Mouse (Mus musculus): ENCODE measurements around the gene Trpm2. TPM values are rescaled to one million over a fixed set of nuclear protein-coding genes. Genes with fewer than 3 reads are reported as not detected.
A peak's percentile ranks its signal among the peaks of the same experiment; 100 is the strongest.
"Not testable (repeated sequence)": the region's sequence is repeated elsewhere in the genome, so short reads cannot be mapped to it uniquely, and the experiment has no call there.

Gene Trpm2
- under 1 TPM in 2 of 4 experiments, not detected in 2; 0.07 to 0.20 TPM for total RNA-seq (2022)

GRCm38 (mm10) chr10:77970481-77970880, at the start of gene Trpm2:
Gene Trpm2, minus strand, starts transcription at chr10:77970563.
- no peak for DNase-seq (ENCODE audit: low spot score in 2 of 2)

- DNase-seq (ENCODE audit: low spot score in 2 of 2): not testable (repeated sequence)
Observed at GRCm38 (mm10) chr10:78019984-78020383, 49.6 kb upstream of the Trpm2 start.

GRCm38 (mm10) chr10:78019291-78019690, 48.9 kb upstream of the Trpm2 start:
- DNase-seq (ENCODE audit: low spot score in 2 of 2): no peak

GRCm38 (mm10) chr10:78018797-78019203, 48.4 kb upstream of the Trpm2 start:
- DNase-seq (ENCODE audit: low spot score in 2 of 2): peak; percentile 20 to 32

DNA sequence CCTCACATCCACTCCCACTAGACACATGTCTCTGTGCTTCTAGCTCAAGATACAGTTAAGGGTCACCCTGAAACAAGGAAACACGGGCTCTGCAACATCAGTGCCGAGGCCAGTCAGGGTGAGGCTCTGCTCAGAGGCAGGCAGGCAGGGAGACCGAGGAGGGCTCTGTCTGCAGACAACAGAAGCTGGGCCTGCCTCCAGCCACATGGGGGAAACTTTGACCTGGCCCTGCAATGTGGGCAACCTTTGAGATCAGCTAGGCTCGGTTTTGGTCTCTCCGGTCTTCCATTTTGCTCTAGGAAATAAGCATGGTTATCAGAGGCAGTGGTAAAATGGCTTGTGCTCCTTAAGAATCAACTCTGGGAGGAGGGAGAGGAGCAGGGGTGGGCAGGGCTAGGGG, 46.0 kb upstream of the Trpm2 start:
- no peak for DNase-seq (ENCODE audit: low spot score in 2 of 2)

DNA sequence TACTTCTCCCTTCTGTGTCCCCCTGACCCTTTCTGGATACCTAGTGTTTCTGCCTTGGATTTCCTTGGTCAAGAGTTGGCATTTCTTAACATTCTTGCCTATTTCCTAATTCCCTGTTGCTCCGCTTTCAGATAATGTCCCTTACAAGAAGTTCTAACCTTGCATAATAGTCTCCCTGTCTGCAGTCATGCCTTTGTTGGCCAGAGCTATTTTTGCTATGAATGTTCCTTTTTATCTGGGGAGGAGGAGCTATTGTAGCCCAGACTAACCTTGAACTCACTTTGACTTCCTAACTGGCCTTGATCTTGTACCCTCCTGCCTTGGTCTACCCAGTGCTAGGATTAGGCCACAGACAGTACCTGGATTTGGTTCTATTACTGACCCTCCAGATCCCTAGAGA, 45.1 kb upstream of the Trpm2 start:
- no peak for DNase-seq (ENCODE audit: low spot score in 2 of 2)

GRCm38 (mm10) chr10:78012661-78013495, 42.5 kb upstream of the Trpm2 start:
- DNase-seq (ENCODE audit: low spot score in 2 of 2): no peak

GRCm38 (mm10) chr10:78011116-78011515, 40.8 kb upstream of the Trpm2 start:
- not testable (repeated sequence) for DNase-seq (ENCODE audit: low spot score in 2 of 2)

GRCm38 (mm10) chr10:78010335-78010734, 40.0 kb upstream of the Trpm2 start:
- no peak for DNase-seq (ENCODE audit: low spot score in 2 of 2)

DNA sequence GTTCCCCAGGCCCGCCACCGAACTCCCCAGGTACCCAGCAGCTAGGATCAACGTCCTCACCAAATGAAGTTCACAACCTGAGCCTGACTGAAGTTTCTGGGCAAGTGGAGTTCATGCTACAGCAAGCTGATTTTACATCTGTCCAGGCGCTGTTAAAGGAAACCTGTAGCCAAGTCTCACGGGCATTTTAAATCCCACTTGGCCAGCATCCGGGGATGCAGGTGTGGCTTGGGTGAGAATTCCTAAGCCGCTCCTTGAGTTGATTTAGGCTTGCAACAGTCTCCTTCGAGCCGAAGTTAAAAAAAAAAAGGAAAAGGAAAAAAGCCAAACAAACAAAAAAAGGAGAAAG, 39.6 kb upstream of the Trpm2 start, which contains the start of gene Pfkl:
Pfkl (minus strand) TSS at position 139 of the 349 bp plus-strand sequence.
- DNase-seq (ENCODE audit: low spot score in 2 of 2): no peak

GRCm38 (mm10) chr10:78009184-78009944, 39.0 kb upstream of the Trpm2 start:
- DNase-seq (ENCODE audit: low spot score in 2 of 2): peak; percentile 91 to 93

DNA sequence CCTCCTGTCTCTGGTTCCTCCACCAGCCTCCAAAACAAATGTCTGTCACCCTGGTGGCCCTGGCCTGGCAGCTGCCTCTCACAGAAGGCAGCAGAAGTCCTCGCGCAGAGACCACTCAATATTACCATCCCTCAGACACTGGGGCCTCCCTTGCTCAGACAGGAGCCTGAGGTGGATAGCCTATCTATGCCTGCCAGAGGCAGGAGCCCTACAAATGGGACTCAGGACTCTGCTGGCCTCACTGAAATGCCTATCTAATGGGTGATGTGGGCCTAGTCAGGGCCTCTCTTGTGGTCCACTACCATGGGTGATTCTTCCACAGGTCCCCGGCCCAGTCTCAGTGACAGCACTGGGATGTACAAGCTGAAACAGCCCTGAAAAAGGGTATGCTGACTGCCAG, 37.8 kb upstream of the Trpm2 start:
- DNase-seq (ENCODE audit: low spot score in 2 of 2): no peak

- no peak for DNase-seq (ENCODE audit: low spot score in 2 of 2)
Observed at GRCm38 (mm10) chr10:78007203-78007602, 36.8 kb upstream of the Trpm2 start.

DNA sequence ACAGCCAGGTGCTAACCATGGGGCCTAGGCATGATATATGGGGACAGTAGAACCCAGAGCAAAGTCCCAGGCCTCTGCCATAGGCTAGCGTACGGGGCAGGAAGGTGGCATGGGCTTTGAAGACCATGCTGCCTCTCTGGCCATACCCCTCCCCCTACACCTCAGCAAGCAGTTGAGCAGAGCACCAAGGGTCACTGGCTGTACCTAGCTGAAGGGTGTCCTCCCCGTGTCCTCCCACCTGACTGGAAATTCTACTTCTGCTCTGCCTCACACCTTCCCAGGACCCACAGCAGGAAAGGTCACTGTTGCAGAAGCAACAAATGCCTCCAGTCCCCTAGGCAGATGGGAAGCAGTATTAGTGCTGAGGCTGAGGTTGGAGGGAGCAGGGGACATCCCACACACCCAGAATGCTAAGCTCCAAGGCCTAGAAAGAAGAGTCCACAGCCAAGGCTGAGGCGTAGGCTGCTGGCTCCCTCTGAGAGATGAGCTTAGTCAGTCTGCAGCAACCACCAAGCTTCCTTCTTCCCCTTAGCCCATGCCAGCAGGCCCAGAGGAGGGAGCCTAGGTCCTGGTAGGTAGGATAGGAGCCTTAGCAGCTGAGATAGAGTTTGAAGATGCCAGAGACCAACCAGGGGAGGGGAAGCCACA, 35.6 kb upstream of the Trpm2 start:
- no peak for DNase-seq (ENCODE audit: low spot score in 2 of 2)

DNA sequence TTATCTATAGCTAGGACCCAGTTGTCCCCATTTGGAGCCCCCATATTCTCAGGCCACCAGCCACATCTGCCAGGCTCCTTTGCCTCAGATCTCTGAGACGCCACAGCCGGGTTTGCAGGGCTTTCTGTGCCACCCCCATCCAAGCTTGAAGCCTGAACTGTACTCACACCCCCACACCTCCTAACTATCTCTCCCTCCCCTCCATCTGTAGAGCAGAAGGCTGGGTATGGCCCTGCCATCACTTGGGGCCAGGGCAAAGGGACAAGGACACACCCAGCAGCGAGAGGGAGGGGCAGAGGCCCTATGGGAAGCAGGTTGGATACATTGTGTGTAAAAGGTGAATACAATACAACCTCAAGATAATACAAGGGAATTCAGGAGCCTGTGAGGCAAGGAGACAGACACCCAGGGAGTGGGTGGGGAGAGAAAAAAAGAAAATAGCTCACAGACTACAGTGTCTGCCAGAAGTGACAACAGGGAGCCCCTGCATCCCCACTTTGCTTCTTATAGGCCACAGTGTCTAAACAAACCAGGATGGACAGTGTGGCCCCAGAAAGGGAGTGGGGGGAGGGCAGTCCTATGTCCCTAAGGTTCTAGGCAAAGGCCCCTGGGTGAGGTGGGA, 34.2 kb upstream of the Trpm2 start:
- DNase-seq (ENCODE audit: low spot score in 2 of 2): no peak

- DNase-seq (ENCODE audit: low spot score in 2 of 2): no peak
Observed at GRCm38 (mm10) chr10:78002316-78002715, 32.0 kb upstream of the Trpm2 start.

DNA sequence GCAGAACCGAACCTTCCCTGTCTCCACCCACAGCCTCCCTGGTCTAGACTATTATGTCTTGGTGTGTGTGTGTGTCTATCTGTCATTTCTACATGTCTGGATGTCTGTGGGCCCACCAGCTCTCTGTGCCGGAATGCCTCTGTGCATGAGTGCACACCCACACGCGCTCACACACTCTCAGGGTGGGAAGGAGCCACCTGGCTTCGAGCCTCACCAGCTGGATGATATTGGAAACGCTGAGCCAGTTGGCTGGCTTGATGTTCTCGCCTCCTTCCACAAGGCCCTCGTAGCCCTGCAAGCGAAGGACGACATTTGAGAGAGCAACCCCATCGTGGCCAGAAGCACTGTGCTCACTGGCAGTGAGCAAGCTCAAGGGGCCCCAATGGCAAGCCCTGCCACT, 31.4 kb upstream of the Trpm2 start:
- DNase-seq (ENCODE audit: low spot score in 2 of 2): peak; percentile 30 to 45

GRCm38 (mm10) chr10:78000200-78000599, 29.8 kb upstream of the Trpm2 start:
- DNase-seq (ENCODE audit: low spot score in 2 of 2): no peak

DNA sequence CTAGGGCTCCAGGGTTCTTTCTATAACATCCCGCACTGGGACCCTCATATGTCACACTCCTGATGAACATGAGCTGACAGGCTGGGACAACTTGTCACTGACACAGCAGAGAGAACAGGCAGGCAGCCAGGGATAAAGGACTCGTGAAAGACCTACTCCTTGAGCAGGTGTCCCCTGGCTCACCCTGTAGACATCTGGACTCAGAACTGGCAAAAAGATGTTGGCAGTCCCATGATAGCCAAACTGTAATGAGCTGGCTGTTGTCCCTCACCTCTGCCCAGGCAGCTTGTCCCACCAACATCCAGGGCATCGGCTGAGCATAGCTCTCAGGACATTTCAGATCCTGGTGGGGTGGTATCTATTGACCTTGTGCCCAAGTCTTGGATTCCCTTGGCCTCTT, 25.3 kb upstream of the Trpm2 start:
- no peak for DNase-seq (ENCODE audit: low spot score in 2 of 2)

DNA sequence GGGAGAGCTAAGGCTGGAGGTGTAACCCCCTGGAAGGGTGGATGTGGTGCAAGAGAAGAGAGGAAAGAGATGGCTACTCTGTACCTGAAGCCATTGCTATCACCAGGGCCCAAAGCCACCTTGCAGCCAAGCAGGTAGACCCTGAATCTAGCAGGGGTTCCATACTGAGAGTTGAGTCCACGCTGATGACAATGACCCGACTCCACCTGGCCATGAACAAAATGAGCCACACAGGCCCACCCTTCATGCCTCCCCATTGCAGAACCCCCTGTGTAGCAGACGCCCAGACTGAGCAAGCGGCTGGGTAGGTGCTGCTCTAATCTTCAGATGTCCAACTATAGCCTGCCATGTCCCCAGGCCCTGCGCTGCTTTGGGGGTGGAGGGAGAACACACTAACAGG, 15.4 kb upstream of the Trpm2 start:
- no peak for DNase-seq (ENCODE audit: low spot score in 2 of 2)

GRCm38 (mm10) chr10:77984660-77985059, 14.3 kb upstream of the Trpm2 start:
- peak in 1 of 2 experiments; percentile 28 for DNase-seq (ENCODE audit: low spot score in 2 of 2)

Data from gastrocnemius, adult 8-10 months (tissue).